Mouse (Mus musculus): ENCODE data around the gene Gm37240. TPM values are rescaled to one million over a fixed set of nuclear protein-coding genes. Genes with fewer than 3 reads are reported as not detected.

Gm37240 gene
- polyA plus RNA-seq, 1 experiment from 2014 or later, result 0.43 TPM

GRCm38 (mm10) chr3:84952585-84953187, 934.6 kb downstream of the Gm37240 start:
- no peaks in the 10 kb centered on the region for H3K9me3 ChIP-seq (ENCODE audit: control insufficient read depth, low read length)
- peak overlapping the region; percentile 66 for H3K9ac ChIP-seq (ENCODE audit: low read length)
- H3K4me1 ChIP-seq (replicated peaks; ENCODE audit: control insufficient read depth, insufficient read depth, low read length), result peaks cover 4% of the 10 kb centered on the region; the same call in 1 of the 2 replicates
- H3K27me3 ChIP-seq (ENCODE audit: control insufficient read depth, insufficient read depth, low read length), result no peaks in the 10 kb centered on the region
- peak overlapping the region; percentile 49 for H3K4me3 ChIP-seq (ENCODE audit: low read depth, low read length)
- H3K4me2 ChIP-seq (ENCODE audit: low read depth, low read length, severe bottlenecking), result peak overlapping the region; percentile 63
- no peaks in the 10 kb centered on the region for H3K36me3 ChIP-seq (ENCODE audit: control insufficient read depth, insufficient read depth, low read length)
- H3K27ac ChIP-seq (ENCODE audit: low read depth, low read length), result peak overlapping the region; percentile 81
- ATAC-seq (replicated peaks; ENCODE audit: low FRiP score) (0 out of 2 replicates have a peak, but pooled peaks have one; percentile 5), DNase-seq (ENCODE audit: low spot score) (no peak)
- 67% methylated on average over 7 of the region's 7 CpGs for WGBS

- Histone ChIP-seq H3K9ac (ENCODE audit: low read length) (peak overlapping the region; percentile 66), H3K9me3 (ENCODE audit: control insufficient read depth, low read length) (no peaks in the 10 kb centered on the region), H3K4me2 (ENCODE audit: low read depth, low read length, severe bottlenecking) (peak overlapping the region; percentile 63), H3K4me3 (ENCODE audit: low read depth, low read length) (peak overlapping the region; percentile 49), H3K4me1 (replicated peaks; ENCODE audit: control insufficient read depth, insufficient read depth, low read length) (peaks cover 4% of the 10 kb centered on the region; the same call in 1 of the 2 replicates), H3K27me3 (ENCODE audit: control insufficient read depth, insufficient read depth, low read length) (no peaks in the 10 kb centered on the region), H3K27ac (ENCODE audit: low read depth, low read length) (peak overlapping the region; percentile 81), H3K36me3 (ENCODE audit: control insufficient read depth, insufficient read depth, low read length) (no peaks in the 10 kb centered on the region)
- DNase-seq (ENCODE audit: low spot score) (peak; percentile 82), ATAC-seq (replicated peaks; ENCODE audit: low FRiP score) (peak; percentile 96)
- WGBS, result 14% methylated on average over 13 of the region's 13 CpGs
Measured at GRCm38 (mm10) chr3:84952135-84952534, 935.2 kb downstream of the Gm37240 start.

- Histone ChIP-seq H3K27ac (ENCODE audit: low read depth, low read length) (peak overlapping the region; percentile 81; the same call in 1 of the 2 replicates), H3K4me2 (ENCODE audit: low read depth, low read length, severe bottlenecking) (peak overlapping the region; percentile 63), H3K4me3 (ENCODE audit: low read depth, low read length) (peak overlapping the region; percentile 49), H3K36me3 (ENCODE audit: control insufficient read depth, insufficient read depth, low read length) (no peaks in the 10 kb centered on the region), H3K4me1 (replicated peaks; ENCODE audit: control insufficient read depth, insufficient read depth, low read length) (peaks cover 4% of the 10 kb centered on the region; the same call in 1 of the 2 replicates), H3K9ac (ENCODE audit: low read length) (peak overlapping the region; percentile 32; the same call in 1 of the 2 replicates), H3K27me3 (ENCODE audit: control insufficient read depth, insufficient read depth, low read length) (no peaks in the 10 kb centered on the region), H3K9me3 (ENCODE audit: control insufficient read depth, low read length) (no peaks in the 10 kb centered on the region)
- ATAC-seq (replicated peaks; ENCODE audit: low FRiP score), result 0 out of 2 replicates have a peak, but pooled peaks have one; percentile 39
- DNase-seq (ENCODE audit: low spot score), result no peak
- 34% methylated on average over 2 of the region's 2 CpGs for WGBS
Measured at GRCm38 (mm10) chr3:84951698-84952097, 935.6 kb downstream of the Gm37240 start.

- no peaks in the 10 kb centered on the region for H3K27me3 ChIP-seq (ENCODE audit: control insufficient read depth, insufficient read depth, low read length)
- no peak overlapping the region for H3K27ac ChIP-seq (ENCODE audit: low read depth, low read length)
- 91% methylated on average over 4 of the region's 4 CpGs for WGBS
- no peak overlapping the region for H3K9ac ChIP-seq (ENCODE audit: low read length)
- no peaks in the 10 kb centered on the region for H3K9me3 ChIP-seq (ENCODE audit: control insufficient read depth, low read length)
- H3K36me3 ChIP-seq (ENCODE audit: control insufficient read depth, insufficient read depth, low read length), result no peaks in the 10 kb centered on the region
- no peak overlapping the region for H3K4me2 ChIP-seq (ENCODE audit: low read depth, low read length, severe bottlenecking)
- no peak overlapping the region for H3K4me3 ChIP-seq (ENCODE audit: low read depth, low read length)
- DNase-seq (ENCODE audit: low spot score) (no peak), ATAC-seq (replicated peaks; ENCODE audit: low FRiP score) (no peak)
- peaks cover 4% of the 10 kb centered on the region; the same call in 1 of the 2 replicates for H3K4me1 ChIP-seq (replicated peaks; ENCODE audit: control insufficient read depth, insufficient read depth, low read length)
Measured at GRCm38 (mm10) chr3:84949387-84949786, 937.9 kb downstream of the Gm37240 start.

GRCm38 (mm10) chr3:84946381-84946780, 940.9 kb downstream of the Gm37240 start:
- H3K36me3 ChIP-seq (ENCODE audit: control insufficient read depth, insufficient read depth, low read length), result no peaks in the 10 kb centered on the region
- no peak overlapping the region for H3K9ac ChIP-seq (ENCODE audit: low read length)
- DNase-seq (ENCODE audit: low spot score) (no peak), ATAC-seq (replicated peaks; ENCODE audit: low FRiP score) (no peak)
- H3K27me3 ChIP-seq (ENCODE audit: control insufficient read depth, insufficient read depth, low read length), result no peaks in the 10 kb centered on the region
- no peaks in the 10 kb centered on the region for H3K9me3 ChIP-seq (ENCODE audit: control insufficient read depth, low read length)
- H3K27ac ChIP-seq (ENCODE audit: low read depth, low read length), result no peak overlapping the region
- H3K4me2 ChIP-seq (ENCODE audit: low read depth, low read length, severe bottlenecking), result no peak overlapping the region
- WGBS, result 86% methylated on average over 1 of the region's 1 CpGs
- H3K4me1 ChIP-seq (replicated peaks; ENCODE audit: control insufficient read depth, insufficient read depth, low read length), result no peaks in the 10 kb centered on the region; the same call in 1 of the 2 replicates
- no peak overlapping the region for H3K4me3 ChIP-seq (ENCODE audit: low read depth, low read length)

GRCm38 (mm10) chr3:84944933-84945332, 942.4 kb downstream of the Gm37240 start:
- Histone ChIP-seq H3K4me1 (replicated peaks; ENCODE audit: control insufficient read depth, insufficient read depth, low read length) (no peaks in the 10 kb centered on the region), H3K9me3 (ENCODE audit: control insufficient read depth, low read length) (no peaks in the 10 kb centered on the region), H3K27ac (ENCODE audit: low read depth, low read length) (no peak overlapping the region), H3K4me3 (ENCODE audit: low read depth, low read length) (no peak overlapping the region), H3K9ac (ENCODE audit: low read length) (no peak overlapping the region), H3K27me3 (ENCODE audit: control insufficient read depth, insufficient read depth, low read length) (no peaks in the 10 kb centered on the region), H3K4me2 (ENCODE audit: low read depth, low read length, severe bottlenecking) (no peak overlapping the region), H3K36me3 (ENCODE audit: control insufficient read depth, insufficient read depth, low read length) (no peaks in the 10 kb centered on the region)
- 92% methylated on average over 3 of the region's 3 CpGs for WGBS
- ATAC-seq (replicated peaks; ENCODE audit: low FRiP score) (no peak), DNase-seq (ENCODE audit: low spot score) (no peak)

GRCm38 (mm10) chr3:84937360-84938355, 949.7 kb downstream of the Gm37240 start:
- Histone ChIP-seq H3K4me3 (ENCODE audit: low read depth, low read length) (no peak overlapping the region), H3K4me2 (ENCODE audit: low read depth, low read length, severe bottlenecking) (no peak overlapping the region), H3K9ac (ENCODE audit: low read length) (no peak overlapping the region; the same call in 1 of the 2 replicates), H3K27ac (ENCODE audit: low read depth, low read length) (peak overlapping the region; percentile 85), H3K9me3 (ENCODE audit: control insufficient read depth, low read length) (no peaks in the 10 kb centered on the region), H3K4me1 (replicated peaks; ENCODE audit: control insufficient read depth, insufficient read depth, low read length) (0 out of 2 replicates have a peak, but pooled peaks cover 3% of the 10 kb centered on the region), H3K27me3 (ENCODE audit: control insufficient read depth, insufficient read depth, low read length) (no peaks in the 10 kb centered on the region), H3K36me3 (ENCODE audit: control insufficient read depth, insufficient read depth, low read length) (no peaks in the 10 kb centered on the region)
- DNase-seq (ENCODE audit: low spot score), result peak; percentile 64
- ATAC-seq (replicated peaks; ENCODE audit: low FRiP score), result peak; percentile 92
- 43% methylated on average over 12 of the region's 12 CpGs for WGBS

- no peak overlapping the region for H3K4me2 ChIP-seq (ENCODE audit: low read depth, low read length, severe bottlenecking)
- H3K27ac ChIP-seq (ENCODE audit: low read depth, low read length), result peak overlapping the region; percentile 62
- no peak overlapping the region for H3K4me3 ChIP-seq (ENCODE audit: low read depth, low read length)
- no peaks in the 10 kb centered on the region for H3K27me3 ChIP-seq (ENCODE audit: control insufficient read depth, insufficient read depth, low read length)
- no peak for DNase-seq (ENCODE audit: low spot score)
- 68% methylated on average over 5 of the region's 5 CpGs for WGBS
- no peaks in the 10 kb centered on the region for H3K36me3 ChIP-seq (ENCODE audit: control insufficient read depth, insufficient read depth, low read length)
- H3K9me3 ChIP-seq (ENCODE audit: control insufficient read depth, low read length), result no peaks in the 10 kb centered on the region
- ATAC-seq (replicated peaks; ENCODE audit: low FRiP score), result no peak
- H3K4me1 ChIP-seq (replicated peaks; ENCODE audit: control insufficient read depth, insufficient read depth, low read length), result 0 out of 2 replicates have a peak, but pooled peaks cover 3% of the 10 kb centered on the region
- no peak overlapping the region for H3K9ac ChIP-seq (ENCODE audit: low read length)
Measured at GRCm38 (mm10) chr3:84936956-84937355, 950.4 kb downstream of the Gm37240 start.

Measured in forebrain, embryonic 11.5 days (tissue).